In genomic region chr2:58514489-58514888, GRCm38 (mm10) we compare ENCODE assay signal across 30 mouse cellular contexts. TPM values are rescaled to one million over a fixed set of nuclear protein-coding genes. Genes with fewer than 3 reads are reported as not detected.
"Had no signal": no experiment of that assay in that cellular context is flagged by ENCODE, and none has a peak within 500 bp of the region (broad histone marks: within the 10 kb centered on the region; RNA-seq: fewer than 3 reads in every experiment).

No protein-coding gene starts in this region.

- H3K4me3 ChIP-seq: kidney, embryonic 15.5 days; left cerebral cortex, adult 2 months; lung, embryonic 15.5 days; megakaryocyte, embryonic 14.5 days; midbrain, embryonic 10.5 days; midbrain, embryonic 13.5 days; myocyte; neural tube, embryonic 13.5 days had no signal

- H3K27me3 ChIP-seq: kidney, embryonic 15.5 days; lung, embryonic 15.5 days; megakaryocyte, embryonic 14.5 days; midbrain, embryonic 13.5 days; neural tube, embryonic 13.5 days had no signal

- H3K4me1 ChIP-seq: megakaryocyte, embryonic 14.5 days had no signal

- H3K9me3 ChIP-seq: kidney, embryonic 15.5 days; lung, embryonic 15.5 days; midbrain, embryonic 10.5 days; midbrain, embryonic 13.5 days; neural tube, embryonic 13.5 days had no signal

- H3K27ac ChIP-seq: kidney, embryonic 15.5 days; left cerebral cortex, adult 2 months; liver, embryonic 14.5 days; lung, embryonic 15.5 days; midbrain, embryonic 10.5 days; midbrain, embryonic 13.5 days; neural tube, embryonic 13.5 days had no signal

- H3K9ac ChIP-seq: kidney, embryonic 15.5 days; liver, embryonic 14.5 days; lung, embryonic 15.5 days; midbrain, embryonic 13.5 days; neural tube, embryonic 13.5 days had no signal

- H3K4me2 ChIP-seq: kidney, embryonic 15.5 days; lung, embryonic 15.5 days; midbrain, embryonic 13.5 days; neural tube, embryonic 13.5 days had no signal

- DNase-seq: kidney, postnatal 10 days; layer of hippocampus, postnatal 36 days; lung, adult 18-20 months; lung, postnatal 10 days; lung, postnatal 36 days; thymus, adult 18-20 months; thymus, postnatal 36 days had no signal

- H3K36me3 ChIP-seq: lung, embryonic 15.5 days; midbrain, embryonic 10.5 days; neural tube, embryonic 13.5 days had no signal

- ATAC-seq: midbrain, embryonic 13.5 days; midbrain, embryonic 16.5 days had no signal

RNA-seq across cellular contexts. Expression of gene Gm17409, which starts 44.6 kb away (rescaled TPM):
- total RNA-seq: layer of hippocampus, adult 8-10 months; layer of hippocampus, postnatal 10 days; layer of hippocampus, postnatal 36 days; left cerebral cortex, adult 2 months; left cerebral cortex, postnatal 10 days; left cerebral cortex, postnatal 36 days; monocyte, adult 5-6 weeks; neutrophil, adult 5-6 weeks had no signal
- polyA plus RNA-seq: kidney, embryonic 15.5 days; limb, embryonic 11.5 days; limb, embryonic 14.5 days; liver, embryonic 11.5 days; liver, embryonic 14.5 days; lung, embryonic 15.5 days; midbrain, embryonic 10.5 days; midbrain, embryonic 13.5 days; midbrain, embryonic 16.5 days; myocyte; neural tube, embryonic 13.5 days; small intestine, adult 2 months; spleen, adult 2 months; stomach, embryonic 16.5 days; urinary bladder, adult 2 months had no signal

RNA-seq across cellular contexts. Expression of gene Acvr1, which starts 52.5 kb away (rescaled TPM):
- total RNA-seq: neutrophil, adult 5-6 weeks had no signal

RNA-seq across cellular contexts. Expression of gene Upp2, which starts 52.6 kb away (rescaled TPM):
- total RNA-seq: neutrophil, adult 5-6 weeks had no signal
